Mouse (Mus musculus) liver, adult 2 months (tissue): ENCODE measurements at regions not wholly inside any gene's neighbourhood (a gene's known extent, or its start where the extent isn't known, plus 50 kb on each side); places are given as distances from the start of the nearest gene placed in this dataset.

Experiments used
- CTCF ChIP-seq: fragments of 200-500 bp; IDR thresholded peaks from 2 replicates; pipeline ENCODE4 v1.5.1; 2011; ENCODE audit warnings: low read depth, low read length, control low read depth
- POLR2A ChIP-seq: fragments of 200-500 bp; IDR thresholded peaks from 2 replicates; pipeline ENCODE4 v1.6.1; 2011; ENCODE audit warnings: low read length, control low read depth; ENCODE audit not compliant: insufficient read depth; ENCODE audit errors: extremely low read depth

DNA sequence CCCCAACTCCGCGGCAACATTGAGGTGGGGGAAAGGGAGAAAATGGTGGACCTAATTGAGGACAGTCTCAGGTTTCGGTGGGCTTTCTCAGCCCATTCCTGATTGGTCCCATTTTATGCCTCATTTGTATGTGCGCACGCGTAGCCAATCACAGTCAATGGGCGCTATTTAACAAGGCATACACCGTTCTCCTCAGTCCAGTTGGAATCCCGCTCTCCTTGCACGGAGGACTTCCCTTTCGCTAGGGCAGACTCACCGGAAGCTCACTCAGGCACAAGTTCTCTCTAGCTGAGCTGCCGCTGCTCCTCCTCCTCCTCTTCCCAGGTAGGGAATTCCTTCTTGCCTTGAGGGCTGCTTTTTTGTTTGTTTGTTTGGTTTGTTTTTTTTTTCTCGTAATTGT lies 193.9 kb downstream of the Tpra1 start:
- TF ChIP-seq POLR2A: no peak
- no peak for TF ChIP-seq CTCF
